Mouse (Mus musculus): ENCODE results near the gene A530016L24Rik. TPM values are rescaled to one million over a fixed set of nuclear protein-coding genes. Genes with fewer than 3 reads are reported as not detected.

The A530016L24Rik gene
- total RNA-seq, 2 experiments from 2014 or later, result 0.33 to 0.44 TPM

GRCm38 (mm10) chr12:112542920-112543300 lies 53.7 kb downstream of the A530016L24Rik start:
- DNase-seq (ENCODE audit: low spot score in 2 of 2), result peak; percentile 90 to 95

GRCm38 (mm10) chr12:112543941-112544340 lies 54.7 kb downstream of the A530016L24Rik start:
- intact Hi-C loops (cut with DNase I), result loop anchor here (1.0 to 10.0 kb wide), 3 partner anchors 47 to 429 kb away; no protein-coding TSS in a partner anchor
- no peak for DNase-seq (ENCODE audit: low spot score in 2 of 2)

More at GRCm38 (mm10) chr12:112542920-112543300, 53.7 kb downstream of the A530016L24Rik start:
- intact Hi-C loops (cut with DNase I), result loop anchor here (1.0 to 10.0 kb wide), 3 partner anchors 46 to 428 kb away; no protein-coding TSS in a partner anchor

- intact Hi-C loops (cut with DNase I), result loop anchor here (5.0 to 10.0 kb wide), 2 partner anchors 48 to 430 kb away; no protein-coding TSS in a partner anchor
- no peak for DNase-seq (ENCODE audit: low spot score in 2 of 2)
Measured at GRCm38 (mm10) chr12:112544946-112545701, 55.9 kb downstream of the A530016L24Rik start.

GRCm38 (mm10) chr12:112546110-112546509 lies 56.9 kb downstream of the A530016L24Rik start:
- no peak for DNase-seq (ENCODE audit: low spot score in 2 of 2)
- intact Hi-C loops (cut with DNase I), result loop anchor here (10.0 kb wide), 1 partner anchor 431 kb away; no protein-coding TSS in a partner anchor

GRCm38 (mm10) chr12:112549287-112549686 lies 60.0 kb downstream of the A530016L24Rik start:
- intact Hi-C loops (cut with DNase I), result loop anchor here (10.0 kb wide), 1 partner anchor 434 kb away; no protein-coding TSS in a partner anchor
- no peak for DNase-seq (ENCODE audit: low spot score in 2 of 2)

Other genes starting within 250 kb of the A530016L24Rik start
- gene Tmem179, start 27.3 kb downstream of the A530016L24Rik start, total RNA-seq (2021), result 100 to 1,000 TPM; 138 to 146 TPM
- gene Inf2, start 99.3 kb downstream of the A530016L24Rik start, total RNA-seq (2021), result 10 to 100 TPM; 70.1 to 84.3 TPM
- gene Adssl1, start 130.6 kb downstream of the A530016L24Rik start, total RNA-seq (2021), result 1 to 10 TPM; 6.5 to 8.4 TPM
- 10 to 100 TPM; 14.5 to 16.8 TPM for gene Siva1, start 155.2 kb downstream of the A530016L24Rik start, total RNA-seq (2021)
- 100 to 1,000 TPM; 137 to 144 TPM for gene Akt1, start 185.4 kb downstream of the A530016L24Rik start, total RNA-seq (2021)
- under 1 TPM; 0.25 to 0.68 TPM for gene Zbtb42, start 189.4 kb downstream of the A530016L24Rik start, total RNA-seq (2021)
- 100 to 1,000 TPM; 223 to 225 TPM for gene Cep170b, start 231.0 kb downstream of the A530016L24Rik start, total RNA-seq (2021)